Mouse (Mus musculus) forebrain, embryonic 16.5 days (tissue): Measurements from ENCODE around the gene Mok. TPM values are rescaled to one million over a fixed set of nuclear protein-coding genes. Genes with fewer than 3 reads are reported as not detected.

ENCODE experiments used
- ATAC-seq: fragments of 200-750 bp; cut with Nextera tagmentation; 2 replicates; pipeline ENCODE4 v1.8.0; 2017; ENCODE audit warnings: mild to moderate bottlenecking, moderate library complexity
- H3K27ac ChIP-seq: fragments of 300-500 bp; sonication (generic); 2 replicates; pipeline ENCODE4 v1.5.1; 2014; ENCODE audit warnings: low read length, control low read depth
- H3K27me3 ChIP-seq: fragments of 300-500 bp; sonication (generic); replicated peaks from 2 replicates; pipeline ENCODE4 v1.6.1; 2014; ENCODE audit warnings: low read length; ENCODE audit not compliant: control insufficient read depth, insufficient read depth
- H3K36me3 ChIP-seq: fragments of 300-500 bp; sonication (generic); 2 replicates; pipeline ENCODE4 v1.6.1; 2014; ENCODE audit not compliant: control insufficient read depth, insufficient read depth
- H3K4me1 ChIP-seq: fragments of 300-500 bp; sonication (generic); replicated peaks from 2 replicates; pipeline ENCODE4 v1.6.1; 2014; ENCODE audit warnings: low read length; ENCODE audit not compliant: control insufficient read depth, insufficient read depth
- H3K4me2 ChIP-seq: fragments of 300-500 bp; sonication (generic); 2 replicates; pipeline ENCODE4 v1.6.1; 2014; ENCODE audit warnings: mild to moderate bottlenecking, low read length, control low read depth
- H3K4me3 ChIP-seq: fragments of 300-500 bp; sonication (generic); replicated peaks from 2 replicates; pipeline ENCODE4 v1.5.1; 2014; ENCODE audit warnings: mild to moderate bottlenecking, low read length, control low read depth
- H3K9ac ChIP-seq: fragments of 300-500 bp; sonication (generic); replicated peaks from 2 replicates; pipeline ENCODE4 v1.6.1; 2014; ENCODE audit warnings: low read depth, low read length, control low read depth
- H3K9me3 ChIP-seq: fragments of 300-500 bp; sonication (generic); 2 replicates; pipeline ENCODE4 v1.6.1; 2016; ENCODE audit warnings: low read length; ENCODE audit not compliant: control insufficient read depth
- WGBS: fragments of 180-500 bp; shearing (Covaris S2); extraction: QIAGEN DNeasy Blood & Tissue Kit; methylation state at CpG from one replicate; pipeline ENCODE4 v1.1.7; 2014; 5-methylcytosine and 5-hydroxymethylcytosine counted together
- polyA plus RNA-seq: library from polyadenylated mRNA; unstranded; fragments of >200 nt; fragmentation: Nextera tagmentation; extraction: Ambion mirVana; gene quantifications from 2 replicates; pipeline ENCODE4 v1.2.1, GENCODE M21; 2015

Gene Mok
- polyA plus RNA-seq, 1 experiment from 2014 or later = 13.4 TPM

DNA sequence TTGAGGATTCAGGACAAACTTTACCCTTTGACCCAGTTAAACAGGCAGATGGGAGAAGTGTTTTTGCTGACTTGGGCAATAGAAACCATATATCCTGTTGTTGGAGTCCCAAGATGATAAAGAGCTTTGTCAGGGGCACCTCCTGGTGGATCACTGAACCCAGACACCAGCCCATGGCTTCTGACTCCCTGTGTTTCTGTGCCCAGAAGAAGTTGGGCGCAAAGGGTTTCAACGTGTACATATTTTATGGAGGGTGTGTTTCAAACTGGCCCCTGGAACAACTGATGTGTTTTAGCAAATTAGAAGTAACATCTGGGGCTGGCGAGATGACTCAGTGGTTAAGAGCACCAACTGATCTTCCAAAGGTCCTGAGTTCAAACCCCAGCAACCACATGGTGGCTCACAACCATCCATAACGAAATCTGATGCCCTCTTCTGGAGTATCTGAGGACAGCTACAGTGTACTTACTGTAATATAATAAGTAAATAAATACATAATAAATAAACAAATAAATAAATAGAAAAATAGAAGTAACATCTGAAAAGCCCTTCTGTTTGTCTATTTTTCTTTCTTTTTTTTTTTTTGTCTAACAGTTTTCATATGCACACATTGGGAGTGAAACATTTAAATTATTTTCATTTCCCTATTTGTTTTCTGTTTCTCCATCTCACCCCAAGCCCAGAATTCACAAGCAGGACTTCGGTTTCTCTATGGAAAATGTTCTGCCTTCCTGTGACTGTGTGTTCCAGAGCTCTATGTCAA, 1.2 kb upstream of the Mok start:
- Histone ChIP-seq H3K9ac (no peak overlapping the region), H3K9me3 (no peaks in the 10 kb centered on the region), H3K27me3 (peaks cover 14% of the 10 kb centered on the region), H3K36me3 (no peaks in the 10 kb centered on the region), H3K4me1 (peaks cover 36% of the 10 kb centered on the region), H3K27ac (no peak overlapping the region), H3K4me3 (no peak overlapping the region), H3K4me2 (no peak overlapping the region)
- ATAC-seq = no peak
- 70% methylated on average over 5 of the region's 5 CpGs for WGBS

GRCm38 (mm10) chr12:110837850-110838249, 2.9 kb downstream of the Mok start:
- H3K4me3 ChIP-seq = no peak overlapping the region
- 63% methylated on average over 8 of the region's 8 CpGs for WGBS
- no peaks in the 10 kb centered on the region for H3K9me3 ChIP-seq
- H3K4me1 ChIP-seq = peaks cover 14% of the 10 kb centered on the region
- H3K9ac ChIP-seq = no peak overlapping the region
- H3K36me3 ChIP-seq = no peaks in the 10 kb centered on the region
- no peaks in the 10 kb centered on the region for H3K27me3 ChIP-seq
- H3K27ac ChIP-seq = 0 out of 2 replicates have a peak overlapping the region, but pooled peaks have one; percentile 46
- ATAC-seq = no peak
- H3K4me2 ChIP-seq = no peak overlapping the region

DNA sequence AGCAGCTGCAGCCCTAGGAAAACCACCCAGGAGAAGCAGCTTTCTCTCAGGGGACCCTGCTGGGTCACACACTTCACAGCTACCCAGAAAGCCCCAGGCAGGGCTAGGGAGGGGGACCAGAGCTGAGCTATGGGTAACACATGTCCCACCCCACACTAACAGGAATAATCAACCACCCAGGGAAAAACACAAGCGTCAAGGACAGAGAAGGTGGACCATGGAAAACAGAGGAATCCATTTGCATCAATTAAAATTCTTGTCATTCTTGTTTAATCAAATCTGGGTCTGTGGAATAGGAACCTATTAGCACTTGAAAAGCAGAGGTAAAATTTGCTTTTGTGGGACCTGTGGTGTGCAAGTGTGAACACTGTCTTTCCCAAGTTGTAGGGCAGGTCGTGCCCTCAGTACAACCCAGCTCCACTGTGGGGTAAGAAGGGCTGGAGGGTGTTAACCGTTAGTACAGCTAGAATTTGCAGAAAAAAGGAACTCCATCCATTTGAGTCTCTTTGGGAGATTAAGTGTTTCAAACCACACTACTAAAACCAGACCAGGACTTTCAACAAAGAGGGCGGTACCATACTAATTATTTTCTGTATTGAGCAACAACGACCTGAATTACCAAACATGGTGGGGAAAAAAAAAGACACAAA, 3.4 kb downstream of the Mok start:
- no peak overlapping the region for H3K4me3 ChIP-seq
- 0 out of 2 replicates have a peak overlapping the region, but pooled peaks have one; percentile 3 for H3K9ac ChIP-seq
- peak overlapping the region; percentile 61 for H3K27ac ChIP-seq
- H3K4me1 ChIP-seq = peaks cover 14% of the 10 kb centered on the region
- WGBS = 7% methylated on average over 5 of the region's 5 CpGs
- no peaks in the 10 kb centered on the region for H3K27me3 ChIP-seq
- H3K9me3 ChIP-seq = no peaks in the 10 kb centered on the region
- ATAC-seq = peak; percentile 79
- no peaks in the 10 kb centered on the region for H3K36me3 ChIP-seq
- H3K4me2 ChIP-seq = 0 out of 2 replicates have a peak overlapping the region, but pooled peaks have one; percentile 10

DNA sequence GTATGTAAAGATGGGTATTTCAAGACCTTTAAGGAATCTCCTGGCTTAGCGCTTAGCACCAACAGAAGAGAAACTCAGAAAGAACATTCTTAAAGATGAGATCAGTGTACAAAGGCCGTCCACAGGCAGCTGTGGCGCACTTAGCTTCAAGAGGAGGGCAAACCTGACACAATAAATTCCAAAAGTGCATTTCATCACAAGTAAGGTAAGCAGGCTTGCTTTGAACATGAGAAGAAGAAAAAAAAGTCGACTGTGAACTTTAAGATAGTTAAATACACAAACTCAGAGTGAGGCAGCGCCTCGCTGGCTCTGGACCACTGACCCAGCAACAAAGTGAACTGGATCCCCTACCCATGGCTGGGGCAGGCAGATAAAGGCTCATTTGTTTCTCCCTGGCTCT, 4.0 kb downstream of the Mok start:
- H3K4me1 ChIP-seq = peaks cover 14% of the 10 kb centered on the region
- peak overlapping the region; percentile 47 for H3K27ac ChIP-seq
- H3K9ac ChIP-seq = no peak overlapping the region
- 20% methylated on average over 6 of the region's 6 CpGs for WGBS
- no peak overlapping the region for H3K4me3 ChIP-seq
- no peak; the same call in 1 of the 2 replicates for ATAC-seq
- no peaks in the 10 kb centered on the region for H3K36me3 ChIP-seq
- no peaks in the 10 kb centered on the region for H3K9me3 ChIP-seq
- H3K4me2 ChIP-seq = 0 out of 2 replicates have a peak overlapping the region, but pooled peaks have one; percentile 10
- no peaks in the 10 kb centered on the region for H3K27me3 ChIP-seq

DNA sequence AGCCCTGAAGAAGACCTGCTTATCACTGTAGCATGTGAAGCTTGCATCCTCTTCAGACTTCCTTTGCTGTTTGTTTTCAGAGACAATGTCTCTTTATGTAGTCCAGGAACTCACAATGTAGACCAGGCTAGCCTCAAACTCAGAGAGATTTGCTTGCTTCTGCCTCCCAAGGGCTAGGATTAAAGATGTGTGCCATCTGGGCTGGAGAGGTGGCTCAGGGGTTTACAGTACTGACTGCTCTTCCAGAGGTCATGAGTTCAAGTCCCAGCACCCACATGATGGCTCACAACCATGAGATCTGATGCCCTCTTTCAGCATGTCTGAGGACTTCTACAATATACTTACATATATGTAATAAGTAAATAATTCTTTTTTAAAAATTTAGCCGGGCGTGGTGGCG, 5.6 kb downstream of the Mok start:
- 98% methylated on average over 3 of the region's 3 CpGs for WGBS
- Histone ChIP-seq H3K27me3 (no peaks in the 10 kb centered on the region), H3K9me3 (no peaks in the 10 kb centered on the region)

GRCm38 (mm10) chr12:110830293-110831024, 10.3 kb downstream of the Mok start:
- WGBS = 85% methylated on average over 8 of the region's 11 CpGs
- no peak for ATAC-seq
- no peaks in the 10 kb centered on the region for H3K27me3 ChIP-seq
- no peak overlapping the region for H3K9ac ChIP-seq
- no peak overlapping the region for H3K4me2 ChIP-seq
- no peaks in the 10 kb centered on the region for H3K36me3 ChIP-seq
- H3K4me3 ChIP-seq = no peak overlapping the region
- H3K27ac ChIP-seq = no peak overlapping the region
- H3K4me1 ChIP-seq = no peaks in the 10 kb centered on the region
- H3K9me3 ChIP-seq = no peaks in the 10 kb centered on the region

More for the DNA sequence above, 5.6 kb downstream of the Mok start:
- no peak overlapping the region for H3K4me3 ChIP-seq
- no peak for ATAC-seq
- H3K4me2 ChIP-seq = no peak overlapping the region
- no peaks in the 10 kb centered on the region for H3K36me3 ChIP-seq
- peaks cover 13% of the 10 kb centered on the region for H3K4me1 ChIP-seq
- H3K27ac ChIP-seq = no peak overlapping the region
- H3K9ac ChIP-seq = no peak overlapping the region

- ATAC-seq = no peak
- no peak overlapping the region for H3K4me3 ChIP-seq
- 97% methylated on average over 4 of the region's 4 CpGs for WGBS
Measured at GRCm38 (mm10) chr12:110828908-110829307, 11.8 kb downstream of the Mok start.

DNA sequence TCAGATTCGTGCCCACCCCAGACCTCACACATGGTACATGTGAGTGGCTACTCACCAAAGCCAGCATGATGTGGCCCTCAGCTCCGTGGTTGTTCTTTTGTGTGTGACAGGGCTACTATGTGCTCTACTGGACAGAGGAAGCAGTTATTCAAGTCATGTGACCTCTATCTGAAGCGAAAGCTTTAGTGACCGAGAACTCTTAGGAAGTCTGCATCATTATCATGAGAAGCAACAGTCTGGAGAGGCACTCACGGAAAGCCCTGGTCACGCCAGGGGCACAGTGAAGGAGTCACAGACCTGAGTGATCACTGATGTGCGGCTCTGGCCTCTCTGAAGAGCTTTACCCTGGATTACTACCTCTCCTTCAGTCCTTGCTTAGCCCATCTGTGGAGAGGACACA, 18.4 kb downstream of the Mok start:
- no peak overlapping the region for H3K27ac ChIP-seq
- no peaks in the 10 kb centered on the region for H3K36me3 ChIP-seq
- H3K4me3 ChIP-seq = no peak overlapping the region
- 86% methylated on average over 7 of the region's 7 CpGs for WGBS
- H3K9me3 ChIP-seq = no peaks in the 10 kb centered on the region
- H3K4me1 ChIP-seq = no peaks in the 10 kb centered on the region
- H3K27me3 ChIP-seq = no peaks in the 10 kb centered on the region
- ATAC-seq = no peak
- no peak overlapping the region for H3K4me2 ChIP-seq
- H3K9ac ChIP-seq = no peak overlapping the region

More at GRCm38 (mm10) chr12:110828908-110829307, 11.8 kb downstream of the Mok start:
- no peaks in the 10 kb centered on the region for H3K27me3 ChIP-seq
- no peaks in the 10 kb centered on the region for H3K9me3 ChIP-seq
- no peak overlapping the region for H3K9ac ChIP-seq
- H3K27ac ChIP-seq = no peak overlapping the region
- H3K4me2 ChIP-seq = no peak overlapping the region
- no peaks in the 10 kb centered on the region for H3K4me1 ChIP-seq
- H3K36me3 ChIP-seq = no peaks in the 10 kb centered on the region

GRCm38 (mm10) chr12:110821787-110822186, 19.0 kb downstream of the Mok start:
- Histone ChIP-seq H3K4me3 (no peak overlapping the region), H3K27me3 (no peaks in the 10 kb centered on the region), H3K9me3 (no peaks in the 10 kb centered on the region), H3K9ac (no peak overlapping the region), H3K36me3 (no peaks in the 10 kb centered on the region), H3K4me2 (no peak overlapping the region), H3K4me1 (no peaks in the 10 kb centered on the region), H3K27ac (no peak overlapping the region)
- WGBS = 85% methylated on average over 2 of the region's 2 CpGs
- ATAC-seq = no peak
